Mouse (Mus musculus): ENCODE measurements around the gene Olfr381. TPM values are rescaled to one million over a fixed set of nuclear protein-coding genes. Genes with fewer than 3 reads are reported as not detected.
"Not testable (repeated sequence)": the region's sequence is repeated elsewhere in the genome, so short reads cannot be mapped to it uniquely, and the experiment has no call there.

The Olfr381 gene
- total RNA-seq (2021) = not detected
- long read RNA-seq, experiment 1 = 0 reads
- long read RNA-seq, experiment 2 = 0 reads

- DNase-seq = no peak
These were observed at the start of gene Olfr381 for GRCm38 (mm10) chr11:73491503-73491902. Olfr381 (minus strand) TSS chr11:73491603.

GRCm38 (mm10) chr11:73528971-73529370 is 37.6 kb upstream of the Olfr381 start:
- not testable (repeated sequence) for DNase-seq

GRCm38 (mm10) chr11:73517097-73517496 is 25.7 kb upstream of the Olfr381 start, which contains the start of gene Olfr382:
Olfr382 (minus strand) TSS chr11:73517197.
- no peak for DNase-seq

GRCm38 (mm10) chr11:73457408-73457807 is 34.0 kb downstream of the Olfr381 start, which contains the start of gene Olfr380:
Olfr380 (minus strand) TSS chr11:73457508.
- no peak for DNase-seq

Other genes starting within 250 kb of the Olfr381 start
- gene Trpv3, start 224.2 kb downstream of the Olfr381 start, total RNA-seq (2021) = under 1 TPM; 0.05 to 0.07 TPM
- 1 to 10 TPM; 1.5 to 2.2 TPM for gene Aspa, start 162.0 kb downstream of the Olfr381 start, total RNA-seq (2021)
- not detected for gene Gm49340, start 161.9 kb downstream of the Olfr381 start, total RNA-seq (2021)
- not detected for gene Spata22, start 161.9 kb downstream of the Olfr381 start, total RNA-seq (2021)
- not detected for gene Olfr20, start 140.8 kb downstream of the Olfr381 start, total RNA-seq (2021)
- gene Olfr376, start 120.4 kb downstream of the Olfr381 start, total RNA-seq (2021) = not detected
- gene Olfr1, start 92.0 kb downstream of the Olfr381 start, total RNA-seq (2021) = not detected
- gene Olfr378, start 63.1 kb downstream of the Olfr381 start, total RNA-seq (2021) = not detected
- gene Olfr380, start 34.1 kb downstream of the Olfr381 start, total RNA-seq (2021) = not detected
- not detected for gene Olfr382, start 25.6 kb upstream of the Olfr381 start, total RNA-seq (2021)
- gene Olfr385, start 101.4 kb upstream of the Olfr381 start, total RNA-seq (2021) = not detected
- not detected for gene Olfr384, start 107.0 kb upstream of the Olfr381 start, total RNA-seq (2021)
- not detected for gene Zfp735, start 197.2 kb upstream of the Olfr381 start, total RNA-seq (2021)

All from gastrocnemius, postnatal 10 days (tissue).